Mouse (Mus musculus) yolk sac, embryonic 10.5 days (tissue): Measurements from ENCODE around the gene Klrb1f.
"Not testable (repeated sequence)": the region's sequence is repeated elsewhere in the genome, so short reads cannot be mapped to it uniquely, and the experiment has no call there.

ENCODE experiments used
- DNase-seq: peaks from one replicate; pipeline ENCODE4 v3.0.0-alpha.2; 2017; ENCODE audit warnings: low spot score

The Klrb1f gene

GRCm38 (mm10) chr6:129048857-129049473 is 3.3 kb downstream of the Klrb1f start:
- peak; percentile 68 for DNase-seq

GRCm38 (mm10) chr6:129049596-129050251 is 4.0 kb downstream of the Klrb1f start:
- no peak for DNase-seq

GRCm38 (mm10) chr6:129051086-129051485 is 5.4 kb downstream of the Klrb1f start:
- DNase-seq, result no peak

- DNase-seq, result no peak
These were observed 6.0 kb downstream of the Klrb1f start for GRCm38 (mm10) chr6:129051731-129052130.

GRCm38 (mm10) chr6:129056237-129056636 is 10.5 kb downstream of the Klrb1f start:
- no peak for DNase-seq

GRCm38 (mm10) chr6:129058013-129058412 is 12.3 kb downstream of the Klrb1f start:
- no peak for DNase-seq

GRCm38 (mm10) chr6:129065407-129065806 is 19.7 kb downstream of the Klrb1f start:
- no peak for DNase-seq

GRCm38 (mm10) chr6:129065857-129066256 is 20.2 kb downstream of the Klrb1f start:
- no peak for DNase-seq

- DNase-seq, result no peak
These were observed 20.8 kb downstream of the Klrb1f start for GRCm38 (mm10) chr6:129066530-129066929.

- DNase-seq, result no peak
These were observed 21.3 kb downstream of the Klrb1f start for GRCm38 (mm10) chr6:129066986-129067385.

GRCm38 (mm10) chr6:129085098-129085497 is 39.4 kb downstream of the Klrb1f start:
- no peak for DNase-seq

GRCm38 (mm10) chr6:129086031-129086430 is 40.3 kb downstream of the Klrb1f start:
- not testable (repeated sequence) for DNase-seq

GRCm38 (mm10) chr6:129088161-129088560 is 42.5 kb downstream of the Klrb1f start:
- no peak for DNase-seq

- DNase-seq, result not testable (repeated sequence)
These were observed 42.9 kb downstream of the Klrb1f start for GRCm38 (mm10) chr6:129088596-129088995.

- no peak for DNase-seq
These were observed 49.5 kb downstream of the Klrb1f start for GRCm38 (mm10) chr6:129095166-129095565.

GRCm38 (mm10) chr6:129097929-129098328 is 52.2 kb downstream of the Klrb1f start:
- DNase-seq, result no peak

GRCm38 (mm10) chr6:129100794-129101193 is 55.1 kb downstream of the Klrb1f start, which contains the start of gene Clec2e:
TSS of gene Clec2e (minus strand) at chr6:129100913.
- not testable (repeated sequence) for DNase-seq

- DNase-seq, result no peak
These were observed 55.9 kb downstream of the Klrb1f start for GRCm38 (mm10) chr6:129101604-129102003.

- no peak for DNase-seq
These were observed 57.3 kb downstream of the Klrb1f start for GRCm38 (mm10) chr6:129102858-129103555.
